Mouse (Mus musculus): Measurements from ENCODE around the gene Pla2g5. TPM values are rescaled to one million over a fixed set of nuclear protein-coding genes. Genes with fewer than 3 reads are reported as not detected.
A peak's percentile ranks its signal among the peaks of the same experiment; 100 is the strongest.
"Not testable (repeated sequence)": the region's sequence is repeated elsewhere in the genome, so short reads cannot be mapped to it uniquely, and the experiment has no call there.

Gene Pla2g5
- polyA plus RNA-seq (2015; fragmentation: Nextera tagmentation; extraction: Ambion mirVana): 2.1 and 3.1 TPM in 2 replicates

- Histone ChIP-seq H3K4me2 (no peak within 1 kb of the TSS), H3K27ac (replicated peaks) (no peak within 1 kb of the TSS), H3K9ac (no peak within 1 kb of the TSS), H3K4me1 (peaks cover 13% of the 10 kb centered on the region; the same call in 1 of the 2 replicates), H3K4me3 (no peak within 1 kb of the TSS), H3K27me3 (replicated peaks) (peaks cover 26% of the 10 kb centered on the region), H3K9me3 (no peaks in the 10 kb centered on the region), H3K36me3 (no peaks in the 10 kb centered on the region)
- no peak for ATAC-seq (ENCODE audit: extremely low read depth, insufficient number of reproducible peaks, low FRiP score, low TSS enrichment)
- WGBS: 60% methylated on average over 10 of the region's 10 CpGs
Measured at GRCm38 (mm10) chr4:138863344-138863998, at the start of gene Pla2g5. TSS of gene Pla2g5 (minus strand) at chr4:138863482.

- no peaks in the 10 kb centered on the region for H3K9me3 ChIP-seq
- no peak overlapping the region for H3K27ac ChIP-seq (replicated peaks)
- H3K36me3 ChIP-seq: peaks cover 79% of the 10 kb centered on the region
- H3K4me3 ChIP-seq: no peak overlapping the region
- H3K4me2 ChIP-seq: no peak overlapping the region
- H3K9ac ChIP-seq: no peak overlapping the region
- 87% methylated on average over 18 of the region's 18 CpGs for WGBS
- H3K27me3 ChIP-seq (replicated peaks): no peaks in the 10 kb centered on the region
- no peaks in the 10 kb centered on the region for H3K4me1 ChIP-seq
- ATAC-seq (ENCODE audit: extremely low read depth, insufficient number of reproducible peaks, low FRiP score, low TSS enrichment): no peak
Measured at GRCm38 (mm10) chr4:138905624-138906337, 42.5 kb upstream of the Pla2g5 start.

GRCm38 (mm10) chr4:138899361-138899760 is 36.1 kb upstream of the Pla2g5 start:
- H3K27ac ChIP-seq (replicated peaks): no peak overlapping the region
- no peak overlapping the region for H3K4me2 ChIP-seq
- 62% methylated on average over 7 of the region's 7 CpGs for WGBS
- peaks cover 86% of the 10 kb centered on the region for H3K36me3 ChIP-seq
- no peak overlapping the region for H3K9ac ChIP-seq
- H3K9me3 ChIP-seq: no peaks in the 10 kb centered on the region
- ATAC-seq (ENCODE audit: extremely low read depth, insufficient number of reproducible peaks, low FRiP score, low TSS enrichment): no peak
- no peaks in the 10 kb centered on the region; the same call in 1 of the 2 replicates for H3K4me1 ChIP-seq
- H3K27me3 ChIP-seq (replicated peaks): no peaks in the 10 kb centered on the region
- no peak overlapping the region for H3K4me3 ChIP-seq

GRCm38 (mm10) chr4:138893789-138894188 is 30.5 kb upstream of the Pla2g5 start:
- H3K4me1 ChIP-seq; H3K27ac ChIP-seq (replicated peaks); H3K9me3 ChIP-seq; H3K4me2 ChIP-seq; H3K27me3 ChIP-seq (replicated peaks); H3K9ac ChIP-seq; ATAC-seq (ENCODE audit: extremely low read depth, insufficient number of reproducible peaks, low FRiP score, low TSS enrichment); H3K4me3 ChIP-seq: not testable (repeated sequence)
- H3K36me3 ChIP-seq: peaks cover 50% of the 10 kb centered on the region
- WGBS: 87% methylated on average over 11 of the region's 11 CpGs

GRCm38 (mm10) chr4:138892655-138893054 is 29.4 kb upstream of the Pla2g5 start:
- Histone ChIP-seq H3K9ac (no peak overlapping the region), H3K27me3 (replicated peaks) (0 out of 2 replicates have a peak, but pooled peaks cover 3% of the 10 kb centered on the region), H3K9me3 (no peaks in the 10 kb centered on the region), H3K4me2 (no peak overlapping the region), H3K4me1 (no peaks in the 10 kb centered on the region; the same call in 1 of the 2 replicates), H3K36me3 (peaks cover 38% of the 10 kb centered on the region), H3K27ac (replicated peaks) (no peak overlapping the region), H3K4me3 (no peak overlapping the region)
- ATAC-seq (ENCODE audit: extremely low read depth, insufficient number of reproducible peaks, low FRiP score, low TSS enrichment): no peak
- WGBS: 77% methylated on average over 6 of the region's 6 CpGs

- H3K36me3 ChIP-seq: peaks cover 16% of the 10 kb centered on the region
- H3K27me3 ChIP-seq (replicated peaks): 0 out of 2 replicates have a peak, but pooled peaks cover 3% of the 10 kb centered on the region
- no peak overlapping the region for H3K4me2 ChIP-seq
- H3K9ac ChIP-seq: no peak overlapping the region
- 66% methylated on average over 8 of the region's 8 CpGs for WGBS
- no peaks in the 10 kb centered on the region for H3K9me3 ChIP-seq
- H3K4me3 ChIP-seq: no peak overlapping the region
- H3K27ac ChIP-seq (replicated peaks): no peak overlapping the region
- ATAC-seq (ENCODE audit: extremely low read depth, insufficient number of reproducible peaks, low FRiP score, low TSS enrichment): no peak
- H3K4me1 ChIP-seq: no peaks in the 10 kb centered on the region
Measured at GRCm38 (mm10) chr4:138889635-138890034, 26.4 kb upstream of the Pla2g5 start.

- Histone ChIP-seq H3K4me2 (no peak overlapping the region), H3K9ac (no peak overlapping the region), H3K4me3 (no peak overlapping the region), H3K27ac (replicated peaks) (no peak overlapping the region), H3K4me1 (no peaks in the 10 kb centered on the region), H3K9me3 (no peaks in the 10 kb centered on the region), H3K36me3 (peaks cover 12% of the 10 kb centered on the region), H3K27me3 (replicated peaks) (0 out of 2 replicates have a peak, but pooled peaks cover 3% of the 10 kb centered on the region)
- no peak for ATAC-seq (ENCODE audit: extremely low read depth, insufficient number of reproducible peaks, low FRiP score, low TSS enrichment)
- WGBS: 64% methylated on average over 7 of the region's 7 CpGs
Measured at GRCm38 (mm10) chr4:138889165-138889564, 25.9 kb upstream of the Pla2g5 start.

- ATAC-seq (ENCODE audit: extremely low read depth, insufficient number of reproducible peaks, low FRiP score, low TSS enrichment): no peak
- no peak overlapping the region for H3K4me2 ChIP-seq
Measured at GRCm38 (mm10) chr4:138884261-138884660, 21.0 kb upstream of the Pla2g5 start.

GRCm38 (mm10) chr4:138882179-138882578 is 18.9 kb upstream of the Pla2g5 start:
- Histone ChIP-seq H3K9ac (peak overlapping the region; percentile 54; the same call in 1 of the 2 replicates), H3K27ac (replicated peaks) (no peak overlapping the region), H3K9me3 (no peaks in the 10 kb centered on the region), H3K4me1 (peaks cover 9% of the 10 kb centered on the region; the same call in 1 of the 2 replicates), H3K4me2 (peak overlapping the region; percentile 53), H3K27me3 (replicated peaks) (peaks cover 42% of the 10 kb centered on the region), H3K36me3 (no peaks in the 10 kb centered on the region), H3K4me3 (peak overlapping the region; percentile 11; the same call in 1 of the 2 replicates)
- WGBS: 13% methylated on average over 16 of the region's 16 CpGs
- ATAC-seq (ENCODE audit: extremely low read depth, insufficient number of reproducible peaks, low FRiP score, low TSS enrichment): no peak

More at GRCm38 (mm10) chr4:138884261-138884660, 21.0 kb upstream of the Pla2g5 start:
- Histone ChIP-seq H3K36me3 (no peaks in the 10 kb centered on the region), H3K27ac (replicated peaks) (no peak overlapping the region), H3K4me3 (no peak overlapping the region), H3K27me3 (replicated peaks) (peaks cover 44% of the 10 kb centered on the region), H3K4me1 (peaks cover 1% of the 10 kb centered on the region; the same call in 1 of the 2 replicates), H3K9me3 (no peaks in the 10 kb centered on the region), H3K9ac (no peak overlapping the region)
- 13% methylated on average over 6 of the region's 6 CpGs for WGBS

- peaks cover 42% of the 10 kb centered on the region for H3K27me3 ChIP-seq (replicated peaks)
Measured at GRCm38 (mm10) chr4:138880811-138881584, 17.7 kb upstream of the Pla2g5 start.

GRCm38 (mm10) chr4:138879808-138880207 is 16.5 kb upstream of the Pla2g5 start:
- Histone ChIP-seq H3K9me3 (no peaks in the 10 kb centered on the region), H3K9ac (no peak overlapping the region), H3K36me3 (no peaks in the 10 kb centered on the region), H3K4me2 (no peak overlapping the region), H3K4me1 (peaks cover 9% of the 10 kb centered on the region; the same call in 1 of the 2 replicates), H3K27me3 (replicated peaks) (peaks cover 42% of the 10 kb centered on the region), H3K4me3 (no peak overlapping the region), H3K27ac (replicated peaks) (no peak overlapping the region)
- WGBS: 75% methylated on average over 11 of the region's 11 CpGs
- ATAC-seq (ENCODE audit: extremely low read depth, insufficient number of reproducible peaks, low FRiP score, low TSS enrichment): no peak

More at GRCm38 (mm10) chr4:138880811-138881584, 17.7 kb upstream of the Pla2g5 start:
- no peaks in the 10 kb centered on the region for H3K36me3 ChIP-seq
- H3K4me3 ChIP-seq: no peak overlapping the region
- no peaks in the 10 kb centered on the region for H3K9me3 ChIP-seq
- H3K9ac ChIP-seq: no peak overlapping the region
- peaks cover 9% of the 10 kb centered on the region; the same call in 1 of the 2 replicates for H3K4me1 ChIP-seq
- no peak overlapping the region for H3K4me2 ChIP-seq
- no peak for ATAC-seq (ENCODE audit: extremely low read depth, insufficient number of reproducible peaks, low FRiP score, low TSS enrichment)
- 77% methylated on average over 7 of the region's 7 CpGs for WGBS
- H3K27ac ChIP-seq (replicated peaks): no peak overlapping the region
